Mouse (Mus musculus): ENCODE data around the gene Sorbs1. TPM values are rescaled to one million over a fixed set of nuclear protein-coding genes. Genes with fewer than 3 reads are reported as not detected.

Gene Sorbs1
- total RNA-seq, 2 experiments from 2014 or later: 57.9 to 70.9 TPM

GRCm38 (mm10) chr19:40477445-40477941 lies 36.1 kb downstream of the Sorbs1 start:
- no peak for DNase-seq

DNA sequence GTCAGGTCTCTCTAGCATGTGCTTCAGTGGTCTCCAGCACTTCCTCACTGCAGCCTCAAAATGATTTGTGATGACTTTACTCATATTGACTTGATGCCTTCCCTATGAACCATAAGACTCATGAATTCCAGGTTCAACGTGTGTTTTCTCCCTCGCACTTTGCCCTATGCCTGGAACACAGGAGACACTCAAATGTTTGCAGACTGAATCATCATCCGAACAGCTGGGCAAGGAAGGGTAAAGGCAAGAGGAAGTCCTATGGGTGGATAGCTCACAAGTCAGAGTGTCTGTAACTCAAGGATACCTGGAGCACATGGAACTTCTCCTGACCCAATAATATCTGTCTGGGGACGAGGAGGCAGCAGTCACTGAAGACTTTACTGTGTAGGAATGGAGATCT lies 37.1 kb downstream of the Sorbs1 start:
- no peak for DNase-seq

- no peak for DNase-seq
These were observed 41.9 kb downstream of the Sorbs1 start for GRCm38 (mm10) chr19:40471526-40472245.

DNA sequence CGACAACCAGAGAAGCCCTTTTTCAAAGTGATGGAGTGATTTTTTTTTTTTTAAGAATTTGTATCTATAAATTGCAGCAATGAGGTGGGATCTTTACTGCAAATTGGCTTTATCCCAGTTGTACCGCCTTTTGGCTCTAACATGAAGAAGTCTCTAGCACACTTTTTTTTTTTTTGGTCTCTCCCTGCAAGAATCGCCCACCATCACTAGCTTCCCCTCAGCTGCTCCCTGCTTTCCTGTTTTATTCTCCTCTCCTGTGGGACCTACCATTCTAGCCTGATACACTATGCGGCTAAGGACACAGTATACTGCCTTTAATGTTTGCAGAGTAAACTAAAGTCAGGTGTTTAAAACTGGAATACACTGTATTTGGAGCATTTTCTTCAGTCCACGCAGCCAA lies 43.8 kb downstream of the Sorbs1 start:
- DNase-seq: no peak

DNA sequence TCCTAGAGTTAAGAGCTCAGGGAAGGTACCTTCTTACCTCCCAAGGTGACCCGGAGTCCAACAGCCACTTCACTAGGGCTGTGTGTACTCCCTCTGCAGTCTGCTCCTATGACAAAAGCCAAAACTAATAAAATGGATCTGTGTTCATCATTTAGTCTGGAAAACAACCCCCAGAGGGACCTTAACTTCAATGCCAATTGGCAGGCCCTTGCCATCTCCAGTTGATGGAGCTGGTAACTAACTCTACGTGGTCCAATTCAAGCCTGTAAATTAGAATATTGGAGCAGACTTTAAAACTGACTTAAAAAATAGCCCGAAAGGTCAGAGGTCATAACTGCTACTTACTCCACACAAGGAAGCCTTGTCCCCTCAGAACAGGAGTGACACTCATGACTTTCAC lies 45.3 kb downstream of the Sorbs1 start:
- DNase-seq: no peak

GRCm38 (mm10) chr19:40467810-40468209 lies 45.8 kb downstream of the Sorbs1 start:
- DNase-seq: no peak

GRCm38 (mm10) chr19:40465339-40465738 lies 48.2 kb downstream of the Sorbs1 start:
- no peak for DNase-seq

- DNase-seq: no peak
These were observed 49.2 kb downstream of the Sorbs1 start for GRCm38 (mm10) chr19:40464408-40464807.

DNA sequence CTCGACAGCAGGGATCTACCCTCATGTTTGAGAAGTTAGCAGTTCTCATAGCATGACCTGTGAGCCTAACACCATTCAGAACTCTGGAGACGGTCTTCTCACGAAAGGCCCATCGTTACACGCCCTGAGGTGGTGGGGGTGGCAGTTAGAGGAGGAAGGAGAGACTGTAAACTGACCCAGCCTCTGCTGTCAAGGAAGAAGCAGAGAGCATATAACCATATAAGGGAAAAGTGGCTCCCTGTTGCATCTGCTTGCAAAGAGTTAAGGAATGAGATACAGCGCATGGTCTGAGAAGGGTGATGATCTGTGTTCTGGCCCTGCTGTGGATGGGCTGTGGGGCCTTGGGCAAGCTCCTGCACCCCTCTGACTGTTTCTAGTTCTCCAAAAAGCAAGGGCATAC lies 50.7 kb downstream of the Sorbs1 start:
- no peak for DNase-seq

- no peak for DNase-seq
These were observed 51.1 kb downstream of the Sorbs1 start for GRCm38 (mm10) chr19:40462481-40462880.

GRCm38 (mm10) chr19:40461662-40462061 lies 51.9 kb downstream of the Sorbs1 start:
- no peak for DNase-seq

DNA sequence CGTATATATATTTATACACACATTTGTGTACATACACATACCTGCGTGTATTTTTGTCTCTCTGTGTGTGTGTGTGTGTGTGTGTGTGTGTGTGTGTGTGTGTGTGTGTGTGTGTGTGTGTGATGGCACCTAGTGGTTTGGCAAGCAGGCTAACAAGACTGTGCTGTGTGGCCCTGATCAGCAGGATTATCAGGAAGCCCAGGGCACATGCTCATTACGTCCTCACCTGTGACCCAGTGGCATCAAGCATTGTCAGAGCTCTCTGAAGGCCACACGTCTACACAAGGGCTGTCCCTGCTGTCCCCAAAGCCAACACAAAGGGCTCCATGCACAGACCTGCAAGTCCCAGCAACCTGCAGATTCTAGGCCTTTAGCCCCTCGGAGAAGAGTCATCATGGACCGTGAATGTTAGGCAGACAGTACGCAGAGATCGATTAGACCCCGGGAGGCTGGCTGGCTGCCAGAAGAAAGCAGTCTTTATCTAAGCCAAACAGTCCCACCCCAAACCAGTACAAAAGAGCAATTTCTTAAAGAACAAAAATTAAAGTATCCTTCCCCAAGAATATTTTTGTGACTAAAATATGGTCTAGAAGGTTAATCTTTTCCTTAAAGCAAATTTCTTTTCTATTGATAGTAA lies 52.6 kb downstream of the Sorbs1 start:
- DNase-seq: no peak

DNA sequence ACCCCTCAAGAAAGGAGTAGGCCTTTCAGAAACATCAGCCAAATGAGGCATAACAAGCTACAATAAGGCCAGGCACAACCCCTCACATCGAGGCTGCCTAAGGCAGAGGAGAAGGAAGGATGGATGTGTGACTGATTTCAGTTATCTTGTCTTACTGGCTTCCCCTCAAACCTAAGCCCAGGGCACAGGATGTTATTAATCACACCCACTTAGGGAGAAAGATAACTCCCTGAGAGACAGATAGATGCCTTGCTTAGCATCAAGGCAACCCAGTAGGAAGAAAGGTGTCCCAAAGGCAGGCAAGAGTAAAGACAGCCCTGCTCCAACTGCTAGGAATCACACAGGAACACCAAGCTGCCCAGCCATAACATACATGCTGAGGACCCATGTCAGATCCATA lies 54.2 kb downstream of the Sorbs1 start:
- no peak for DNase-seq

- DNase-seq: no peak
These were observed 54.8 kb downstream of the Sorbs1 start for GRCm38 (mm10) chr19:40458806-40459205.

DNA sequence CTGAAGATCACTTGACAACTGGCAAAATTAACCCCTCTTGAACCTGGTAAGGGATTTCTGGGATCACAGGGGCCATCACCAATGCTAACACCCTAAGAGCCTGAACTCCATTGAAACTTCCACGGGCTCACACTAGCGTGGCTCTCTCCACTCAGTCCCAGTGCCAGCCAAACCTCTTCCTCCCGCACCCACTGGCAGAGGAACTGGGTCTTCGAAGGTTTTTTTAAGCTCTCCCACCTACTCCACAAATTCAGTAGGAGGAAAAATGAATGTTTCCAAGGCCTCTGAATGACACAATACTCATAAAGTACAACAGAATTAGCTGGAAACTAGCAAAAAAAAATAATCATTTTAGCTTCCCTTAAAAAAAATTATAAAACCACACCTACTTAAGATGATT lies 58.3 kb downstream of the Sorbs1 start:
- DNase-seq: no peak

DNA sequence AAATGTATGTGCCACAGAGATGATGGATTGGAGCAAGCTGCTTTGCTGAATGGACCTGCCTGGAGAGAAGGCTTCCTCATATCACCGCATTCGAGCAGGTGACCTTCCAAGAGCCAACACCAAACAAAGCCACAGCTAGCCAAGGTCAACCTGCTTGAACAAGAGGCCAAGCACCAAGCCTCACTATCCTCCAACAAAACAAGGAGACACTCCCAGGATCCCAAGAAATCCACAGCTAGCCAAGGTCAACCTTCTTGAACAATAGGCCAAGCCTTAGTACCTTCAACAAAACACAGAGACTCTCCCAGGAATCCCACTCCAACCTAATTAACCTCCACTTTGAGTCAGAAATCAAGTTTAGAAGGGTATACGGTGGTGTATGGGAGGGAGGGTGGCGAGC lies 59.5 kb downstream of the Sorbs1 start:
- DNase-seq: no peak

DNA sequence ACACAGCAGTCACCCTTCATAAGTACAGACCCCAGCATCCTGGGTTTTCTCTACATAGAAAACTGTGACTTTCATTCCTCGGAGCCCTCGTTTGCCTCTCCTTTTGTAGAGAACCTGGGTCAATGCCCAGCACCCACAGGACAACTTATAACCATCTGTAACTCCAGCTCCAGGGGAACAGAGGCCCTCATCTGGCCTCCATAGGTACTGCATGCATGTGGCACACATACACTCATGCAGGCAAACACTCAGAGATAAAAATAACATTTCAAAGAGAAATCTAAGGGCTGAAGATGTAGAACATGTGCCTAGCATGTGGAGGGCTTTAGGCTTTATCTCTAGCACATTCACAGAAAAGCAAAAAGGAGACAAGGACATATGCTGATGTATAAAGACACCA lies 61.4 kb downstream of the Sorbs1 start:
- no peak for DNase-seq

GRCm38 (mm10) chr19:40451307-40451706 lies 62.3 kb downstream of the Sorbs1 start:
- no peak for DNase-seq

DNA sequence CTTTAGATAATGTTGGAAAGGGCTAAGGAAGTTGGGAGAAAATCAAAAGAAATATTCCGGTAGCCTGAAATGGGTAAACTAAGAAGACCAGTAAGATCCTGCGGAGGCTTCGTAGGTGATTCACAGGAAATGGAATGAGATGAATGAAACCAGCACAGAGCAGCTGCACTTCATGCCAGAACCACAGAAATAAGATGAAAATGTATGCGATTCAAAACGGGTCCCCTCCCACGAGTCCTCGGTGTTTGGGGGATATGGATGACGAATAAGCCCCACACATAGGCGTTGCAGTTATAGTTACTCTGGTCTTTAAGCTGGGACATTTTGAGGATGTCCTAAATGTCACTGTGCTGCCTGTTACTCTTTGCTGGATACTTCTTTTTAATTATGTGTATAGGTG lies 67.1 kb downstream of the Sorbs1 start:
- no peak for DNase-seq

DNA sequence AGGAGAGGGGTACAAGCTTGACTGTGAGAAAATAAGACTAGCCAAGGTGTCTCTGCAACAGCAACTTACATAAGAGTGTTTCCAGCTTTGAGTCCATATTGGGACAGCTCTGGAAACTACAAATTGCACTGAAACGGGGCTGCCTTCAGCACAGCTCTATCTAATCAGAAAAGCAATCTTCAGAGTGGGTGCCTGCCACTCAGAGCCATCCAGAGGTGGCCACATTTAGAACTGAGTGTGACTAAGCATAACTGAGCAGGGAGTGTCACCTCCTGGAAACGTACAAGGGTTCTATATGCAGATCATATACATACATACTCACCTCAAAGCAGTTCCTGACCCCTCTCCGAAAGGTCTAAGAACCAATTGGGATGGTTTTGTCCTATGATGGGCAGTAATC lies 71.2 kb downstream of the Sorbs1 start:
- no peak for DNase-seq

GRCm38 (mm10) chr19:40440951-40441350 lies 72.6 kb downstream of the Sorbs1 start:
- no peak for DNase-seq

GRCm38 (mm10) chr19:40438907-40439306 lies 74.7 kb downstream of the Sorbs1 start:
- DNase-seq: no peak

- DNase-seq: peak; percentile 23
These were observed 75.9 kb downstream of the Sorbs1 start for GRCm38 (mm10) chr19:40437651-40438068.

Measured in gastrocnemius, postnatal 10 days (tissue).